Mouse (Mus musculus) CH12.LX (cell line): ENCODE measurements around the gene Agpat2. TPM values are rescaled to one million over a fixed set of nuclear protein-coding genes. Genes with fewer than 3 reads are reported as not detected.
A peak's percentile ranks its signal among the peaks of the same experiment; 100 is the strongest.

Source experiments
- DNase-seq: peaks from one replicate; pipeline ENCODE4 v3.0.0-alpha.2; 2013; ENCODE audit errors: extremely low read depth
- H3K27ac ChIP-seq: 2 replicates; pipeline ENCODE4 v1.5.1; 2012; ENCODE audit warnings: low read depth, mild to moderate bottlenecking, control low read depth, moderate library complexity; ENCODE audit not compliant: insufficient read depth
- H3K27me3 ChIP-seq: replicated peaks from 2 replicates; pipeline ENCODE3; 2012; ENCODE audit warnings: inconsistent platforms
- H3K36me3 ChIP-seq, 2 experiments: replicated peaks in 1 of 2; 2 replicates each; pipeline versions ENCODE3 to v1.6.1; 2012; ENCODE audit warnings: inconsistent platforms in 1 of 2, low read length in 1 of 2, mild to moderate bottlenecking in 1 of 2, mixed read lengths in 1 of 2, moderate library complexity in 1 of 2; ENCODE audit not compliant: control insufficient read depth in 1 of 2, insufficient read depth in 1 of 2
- H3K4me1 ChIP-seq, 2 experiments: 2 replicates each; pipeline ENCODE4 v1.6.1; 2012; ENCODE audit warnings: inconsistent platforms in 1 of 2, moderate library complexity in 1 of 2; ENCODE audit not compliant: insufficient read depth in 2 of 2, control insufficient read depth in 1 of 2
- H3K4me2 ChIP-seq: 2 replicates; pipeline ENCODE4 v1.6.1; 2012; ENCODE audit warnings: low read depth, mild to moderate bottlenecking, control low read depth; ENCODE audit not compliant: poor library complexity, insufficient read depth, severe bottlenecking
- H3K4me3 ChIP-seq, 3 experiments: fragments of 150-350 bp in 1 of 3; sonication (generic) in 1 of 3; replicated peaks in 1 of 3; 2 replicates each; pipeline versions ENCODE3 to v1.5.1; 2011 to 2012; ENCODE audit warnings: low read depth in 2 of 3, low read length in 2 of 3, mild to moderate bottlenecking in 2 of 3, moderate library complexity in 2 of 3, control low read depth in 1 of 3, improper control_type of control experiment in 1 of 3, inconsistent platforms in 1 of 3, mixed read lengths in 1 of 3; ENCODE audit not compliant: poor library complexity in 1 of 3
- H3K79me2 ChIP-seq: replicated peaks from 2 replicates; pipeline ENCODE4 v1.6.1; 2012; ENCODE audit warnings: mild to moderate bottlenecking, moderate library complexity; ENCODE audit not compliant: control insufficient read depth, poor library complexity, insufficient read depth, severe bottlenecking; ENCODE audit errors: extremely low read depth
- H3K9ac ChIP-seq: 2 replicates; pipeline ENCODE4 v1.6.1; 2012; ENCODE audit warnings: low read depth, mild to moderate bottlenecking, control low read depth, moderate library complexity; ENCODE audit not compliant: insufficient read depth
- H3K9me3 ChIP-seq: replicated peaks from 2 replicates; pipeline ENCODE3; 2012; ENCODE audit warnings: low read length, inconsistent platforms, mixed read lengths
- BHLHE40 ChIP-seq: IDR thresholded peaks from 2 replicates; pipeline ENCODE4 v1.6.1; 2011; ENCODE audit warnings: mild to moderate bottlenecking, low read depth, low read length, improper control_type of control experiment
- CHD1 ChIP-seq: IDR thresholded peaks from 2 replicates; pipeline ENCODE4 v1.6.1; 2012; ENCODE audit warnings: low read depth, low read length, improper control_type of control experiment, inconsistent platforms
- CHD2 ChIP-seq: IDR thresholded peaks from 2 replicates; pipeline ENCODE4 v1.6.1; 2011; ENCODE audit warnings: low read length, improper control_type of control experiment
- CTCF ChIP-seq, 2 experiments: IDR thresholded peaks in 1 of 2; conservative IDR thresholded peaks in 1 of 2; 2 replicates each; pipeline ENCODE4 v1.5.1; 2011 to 2012; ENCODE audit warnings: low read depth in 2 of 2, low read length in 2 of 2, improper control_type of control experiment in 1 of 2, inconsistent platforms in 1 of 2, mild to moderate bottlenecking in 1 of 2, moderate library complexity in 1 of 2
- E2F4 ChIP-seq: IDR thresholded peaks from 2 replicates; pipeline ENCODE4 v1.6.1; 2011; ENCODE audit warnings: low read depth, low read length, improper control_type of control experiment; ENCODE audit not compliant: insufficient replicate concordance
- GABPA ChIP-seq: IDR thresholded peaks from 2 replicates; pipeline ENCODE4 v1.6.1; 2012; ENCODE audit warnings: low read depth, low read length, improper control_type of control experiment, inconsistent platforms; ENCODE audit not compliant: insufficient replicate concordance
- HCFC1 ChIP-seq: IDR thresholded peaks from 2 replicates; pipeline ENCODE4 v1.6.1; 2012; ENCODE audit warnings: low read depth, mild to moderate bottlenecking, inconsistent platforms, low read length, improper control_type of control experiment
- IRF4 ChIP-seq: IDR thresholded peaks from 2 replicates; pipeline ENCODE4 v1.6.1; 2014; ENCODE audit warnings: low read depth, mild to moderate bottlenecking, inconsistent platforms, low read length, improper control_type of control experiment
- MAFK ChIP-seq: IDR thresholded peaks from 2 replicates; pipeline ENCODE4 v1.6.1; 2011; ENCODE audit warnings: low read length, improper control_type of control experiment; ENCODE audit not compliant: insufficient replicate concordance
- MAX ChIP-seq: IDR thresholded peaks from 2 replicates; pipeline ENCODE4 v1.6.1; 2011; ENCODE audit warnings: low read length, improper control_type of control experiment
- MAZ ChIP-seq: IDR thresholded peaks from 2 replicates; pipeline ENCODE4 v1.6.1; 2012; ENCODE audit warnings: low read depth, mild to moderate bottlenecking, inconsistent platforms, low read length, improper control_type of control experiment, moderate library complexity
- NELFE ChIP-seq: IDR thresholded peaks from 2 replicates; pipeline ENCODE4 v1.6.1; 2011; ENCODE audit warnings: low read depth, low read length, improper control_type of control experiment
- NRF1 ChIP-seq: IDR thresholded peaks from 2 replicates; pipeline ENCODE4 v1.6.1; 2014; ENCODE audit warnings: low read depth, mild to moderate bottlenecking, inconsistent platforms, low read length, improper control_type of control experiment, moderate library complexity
- PAX5 ChIP-seq: IDR thresholded peaks from 2 replicates; pipeline ENCODE4 v1.6.1; 2012; ENCODE audit warnings: low read length, inconsistent platforms, mixed read lengths
- POLR2A ChIP-seq: IDR thresholded peaks from 2 replicates; pipeline ENCODE4 v1.6.1; 2011; ENCODE audit warnings: low read depth, mild to moderate bottlenecking, improper control_type of control experiment, low read length
- POLR2AphosphoS2 ChIP-seq: IDR thresholded peaks from 2 replicates; pipeline ENCODE4 v1.6.1; 2011; ENCODE audit warnings: low read depth, low read length, improper control_type of control experiment
- RAD21 ChIP-seq: IDR thresholded peaks from 2 replicates; pipeline ENCODE4 v1.6.1; 2011; ENCODE audit warnings: low read depth, mild to moderate bottlenecking, low read length, improper control_type of control experiment, moderate library complexity
- RCOR1 ChIP-seq: conservative IDR thresholded peaks from 2 replicates; pipeline ENCODE4 v1.6.1; 2012; ENCODE audit warnings: low read depth, mild to moderate bottlenecking, inconsistent platforms, low read length, improper control_type of control experiment
- SIN3A ChIP-seq: IDR thresholded peaks from 2 replicates; pipeline ENCODE4 v1.6.1; 2012; ENCODE audit warnings: low read length, improper control_type of control experiment, inconsistent platforms
- SMC3 ChIP-seq: IDR thresholded peaks from 2 replicates; pipeline ENCODE4 v1.6.1; 2011; ENCODE audit warnings: low read depth, low read length, improper control_type of control experiment
- TCF12 ChIP-seq: IDR thresholded peaks from 2 replicates; pipeline ENCODE4 v1.6.1; 2014; ENCODE audit warnings: low read depth, mild to moderate bottlenecking, inconsistent platforms, low read length, improper control_type of control experiment
- UBTF ChIP-seq: IDR thresholded peaks from 2 replicates; pipeline ENCODE4 v1.6.1; 2012; ENCODE audit warnings: low read depth, mild to moderate bottlenecking, inconsistent platforms, low read length, improper control_type of control experiment, moderate library complexity
- USF1 ChIP-seq: IDR thresholded peaks from 2 replicates; pipeline ENCODE4 v1.6.1; 2014; ENCODE audit warnings: low read depth, mild to moderate bottlenecking, inconsistent platforms, low read length, improper control_type of control experiment
- USF2 ChIP-seq: conservative IDR thresholded peaks from 2 replicates; pipeline ENCODE4 v1.6.1; 2011; ENCODE audit warnings: low read depth, low read length, improper control_type of control experiment
- ZC3H11A ChIP-seq: IDR thresholded peaks from 2 replicates; pipeline ENCODE4 v1.6.1; 2012; ENCODE audit warnings: low read depth, mild to moderate bottlenecking, inconsistent platforms, low read length, improper control_type of control experiment
- ZNF384 ChIP-seq: IDR thresholded peaks from 2 replicates; pipeline ENCODE4 v1.6.1; 2012; ENCODE audit warnings: low read depth, low read length, improper control_type of control experiment, inconsistent platforms
- dilution Hi-C: fragments of 300-500 bp; cut with MboI; formaldehyde crosslinking; loops from 2 replicates; pipeline ENCODE4 v1.14.3; 2020; ENCODE audit warnings: low sequenced_read_pairs; ENCODE audit not compliant: extremely low pct_unique_long_range_greater_than_20kb, extremely low pct_ligation_motif_present
- in situ Hi-C: fragments of 300-500 bp; cut with MboI; formaldehyde crosslinking; loops from 3 replicates; pipeline ENCODE4 v1.14.3; 2019; ENCODE audit warnings: low sequenced_read_pairs, low pct_ligation_motif_present, low pct_unique_long_range_greater_than_20kb, mixed read lengths
- polyA plus RNA-seq: library from polyadenylated mRNA; unstranded; fragments of >175 nt; gene quantifications from 2 replicates; pipeline ENCODE4 v1.2.1, GENCODE M21; 2012; ENCODE audit warnings: low read depth; ENCODE audit not compliant: insufficient read length
- total RNA-seq, 2 experiments: library from RNA; depleted of rRNA; stranded (reverse); fragments of 300-350 nt in 1 of 2; fragments of >200 nt in 1 of 2; gene quantifications; 2 replicates each; pipeline ENCODE4 v1.2.3; 2012 to 2014

Agpat2 gene
- total and polyA plus RNA-seq, 3 experiments = 8.6 to 14.2 (median 9.5) TPM

GRCm38 (mm10) chr2:26587044-26587405, 17.2 kb downstream of the Agpat2 start:
- Histone ChIP-seq H3K9ac (peak overlapping the region; percentile 65), H3K36me3 (peaks cover 0 to 15% of the 10 kb centered on the region in 2 experiments), H3K4me3 (peak overlapping the region; percentile 46 to 73 (median 61)), H3K4me2 (peak overlapping the region; percentile 31), H3K4me1 (peaks cover 6 to 17% of the 10 kb centered on the region in 2 experiments), H3K9me3 (no peaks in the 10 kb centered on the region), H3K27me3 (peaks cover 32% of the 10 kb centered on the region), H3K79me2 (no peaks in the 10 kb centered on the region), H3K27ac (no peak overlapping the region)
- no peak for TF ChIP-seq CHD1
- no peak for TF ChIP-seq ZC3H11A
- no peak for TF ChIP-seq IRF4
- TF ChIP-seq MAX = no peak
- DNase-seq = no peak
- dilution Hi-C loops (no loop called here), in situ Hi-C loops (no loop called here)

- Histone ChIP-seq H3K36me3 (peaks cover 0 to 14% of the 10 kb centered on the region in 2 experiments), H3K4me2 (peak within 1 kb of the TSS; percentile 31), H3K9me3 (no peaks in the 10 kb centered on the region), H3K27me3 (peaks cover 32% of the 10 kb centered on the region), H3K9ac (peak within 1 kb of the TSS; percentile 65), H3K4me3 (peak within 1 kb of the TSS; percentile 51 to 73 (median 61)), H3K79me2 (no peaks in the 10 kb centered on the region), H3K4me1 (peaks cover 6 to 21% of the 10 kb centered on the region in 2 experiments), H3K27ac (no peak within 1 kb of the TSS)
- DNase-seq = no peak
- dilution Hi-C loops = no loop called here
- TF ChIP-seq IRF4 (0 out of 2 replicates have a peak, but pooled peaks have one; percentile 9), MAX (peak; percentile 29; the same call in 1 of the 2 replicates), POLR2AphosphoS2 (no peak), CHD1 (no peak), MAZ (peak; percentile 51; the same call in 1 of the 2 replicates), HCFC1 (no peak), CTCF (conservative IDR thresholded peaks at IDR 0.05 in 1 of 2, IDR thresholded peaks at IDR 0.05 in 1 of 2; ENCODE audit: low read depth in 2 of 2, low read length in 2 of 2) (peak in 1 of 2 experiments; percentile 72; a peak in 3 of 4 replicates), ZNF384 (no peak), SIN3A (peak; percentile 20; the same call in 1 of the 2 replicates), MAFK (no peak), USF2 (peak; percentile 78), PAX5 (no peak), NELFE (peak; percentile 61; the same call in 1 of the 2 replicates), CHD2 (no peak), POLR2A (peak; percentile 74), BHLHE40 (peak; percentile 80), GABPA (no peak), USF1 (peak; percentile 83), NRF1 (peak; percentile 81), SMC3 (peak; percentile 35), RCOR1 (no peak), TCF12 (no peak; the same call in 1 of the 2 replicates), RAD21 (peak; percentile 31), UBTF (peak; percentile 89), E2F4 (no peak)
- in situ Hi-C loops = no loop called here
Observed at GRCm38 (mm10) chr2:26586294-26587043, 17.7 kb downstream of the Agpat2 start, which contains the start of gene Gm20532. Gene Gm20532 (plus strand): TSS chr2:26586639.
